Mouse (Mus musculus): ENCODE measurements around the gene Zfp217. TPM values are rescaled to one million over a fixed set of nuclear protein-coding genes. Genes with fewer than 3 reads are reported as not detected.

The Zfp217 gene
- polyA plus RNA-seq, 1 experiment from 2014 or later, result 4.0 TPM

DNA sequence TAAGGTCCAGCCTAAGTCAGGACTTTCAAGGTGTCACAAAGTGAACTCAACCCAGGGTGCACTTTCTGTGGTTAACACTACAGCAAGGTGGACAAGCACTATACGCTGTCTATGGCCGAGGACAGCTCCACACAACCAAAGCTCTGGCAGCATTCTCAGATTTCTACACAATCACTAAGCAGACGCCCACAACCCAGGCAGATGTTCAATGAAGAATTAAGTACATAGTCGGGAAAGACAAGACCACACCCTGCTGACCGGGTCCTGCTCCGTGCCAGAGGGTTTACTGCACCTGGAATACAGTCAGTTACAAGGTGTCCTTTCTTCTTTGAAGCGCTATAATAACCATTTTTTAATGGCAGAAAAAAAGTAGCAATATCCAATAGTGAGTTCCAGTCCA lies 25.7 kb downstream of the Zfp217 start:
- no peaks in the 10 kb centered on the region for H3K9me3 ChIP-seq (replicated peaks; ENCODE audit: low read length)
- H3K4me1 ChIP-seq (replicated peaks; ENCODE audit: insufficient read depth, low read length), result peaks cover 18% of the 10 kb centered on the region
- DNase-seq (ENCODE audit: low spot score), result no peak
- peaks cover 36% of the 10 kb centered on the region; the same call in 1 of the 2 replicates for H3K36me3 ChIP-seq (ENCODE audit: insufficient read depth, low read length)
- no peak overlapping the region for H3K4me3 ChIP-seq (replicated peaks; ENCODE audit: low read depth, low read length)
- 73% methylated on average over 7 of the region's 7 CpGs for WGBS
- no peak overlapping the region for H3K27ac ChIP-seq
- H3K4me2 ChIP-seq (ENCODE audit: low read length), result no peak overlapping the region
- no peak for TF ChIP-seq CTCF (IDR thresholded peaks at IDR 0.05; ENCODE audit: low read depth)
- no peaks in the 10 kb centered on the region for H3K27me3 ChIP-seq (ENCODE audit: insufficient read depth, low read length)
- no peak for ATAC-seq (replicated peaks; ENCODE audit: low FRiP score, low read depth)
- H3K9ac ChIP-seq (ENCODE audit: low read depth, low read length), result no peak overlapping the region

GRCm38 (mm10) chr2:170120139-170121027 lies 27.5 kb downstream of the Zfp217 start:
- Histone ChIP-seq H3K36me3 (ENCODE audit: insufficient read depth, low read length) (peaks cover 40% of the 10 kb centered on the region; the same call in 1 of the 2 replicates), H3K4me2 (ENCODE audit: low read length) (no peak overlapping the region), H3K4me1 (replicated peaks; ENCODE audit: insufficient read depth, low read length) (peaks cover 2% of the 10 kb centered on the region; the same call in 1 of the 2 replicates), H3K27ac (no peak overlapping the region), H3K9me3 (replicated peaks; ENCODE audit: low read length) (no peaks in the 10 kb centered on the region), H3K27me3 (ENCODE audit: insufficient read depth, low read length) (no peaks in the 10 kb centered on the region), H3K4me3 (replicated peaks; ENCODE audit: low read depth, low read length) (no peak overlapping the region), H3K9ac (ENCODE audit: low read depth, low read length) (no peak overlapping the region)
- DNase-seq (ENCODE audit: low spot score), result no peak
- whole genome bisulfite sequencing, result 88% methylated on average over 19 of the region's 19 CpGs
- no peak for TF ChIP-seq CTCF (IDR thresholded peaks at IDR 0.05; ENCODE audit: low read depth)
- ATAC-seq (replicated peaks; ENCODE audit: low FRiP score, low read depth), result no peak

GRCm38 (mm10) chr2:170116704-170117281 lies 31.1 kb downstream of the Zfp217 start:
- Histone ChIP-seq H3K27me3 (ENCODE audit: insufficient read depth, low read length) (no peaks in the 10 kb centered on the region), H3K4me2 (ENCODE audit: low read length) (no peak overlapping the region), H3K4me1 (replicated peaks; ENCODE audit: insufficient read depth, low read length) (no peaks in the 10 kb centered on the region), H3K9me3 (replicated peaks; ENCODE audit: low read length) (no peaks in the 10 kb centered on the region), H3K4me3 (replicated peaks; ENCODE audit: low read depth, low read length) (no peak overlapping the region), H3K27ac (no peak overlapping the region), H3K9ac (ENCODE audit: low read depth, low read length) (no peak overlapping the region), H3K36me3 (ENCODE audit: insufficient read depth, low read length) (peaks cover 64% of the 10 kb centered on the region)
- TF ChIP-seq CTCF (IDR thresholded peaks at IDR 0.05; ENCODE audit: low read depth), result peak; percentile 88
- no peak for ATAC-seq (replicated peaks; ENCODE audit: low FRiP score, low read depth)
- 42% methylated on average over 4 of the region's 4 CpGs for WGBS
- DNase-seq (ENCODE audit: low spot score), result peak; percentile 87

DNA sequence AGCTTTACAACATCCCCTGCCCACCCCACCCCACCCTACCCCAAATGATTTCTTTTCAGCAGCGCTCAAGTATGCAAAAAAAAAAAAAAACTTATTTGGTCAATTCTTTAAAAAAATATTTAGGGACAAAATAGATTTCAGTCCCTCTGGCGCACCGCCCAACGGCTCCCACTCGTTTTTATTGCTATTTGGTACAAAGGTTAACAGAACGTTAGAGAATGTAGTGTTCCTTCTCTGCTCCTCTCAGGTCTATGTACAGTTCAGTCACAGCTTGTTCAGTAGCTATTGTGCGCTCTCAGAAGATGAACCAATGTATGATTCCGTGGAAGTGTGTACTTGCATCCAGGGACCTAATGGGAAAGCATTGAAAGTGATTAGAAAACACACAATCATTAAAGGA lies 37.6 kb downstream of the Zfp217 start:
- Histone ChIP-seq H3K4me1 (replicated peaks; ENCODE audit: insufficient read depth, low read length) (no peaks in the 10 kb centered on the region), H3K9me3 (replicated peaks; ENCODE audit: low read length) (no peaks in the 10 kb centered on the region), H3K27ac (no peak overlapping the region), H3K4me2 (ENCODE audit: low read length) (no peak overlapping the region), H3K4me3 (replicated peaks; ENCODE audit: low read depth, low read length) (no peak overlapping the region), H3K36me3 (ENCODE audit: insufficient read depth, low read length) (peaks cover 57% of the 10 kb centered on the region), H3K9ac (ENCODE audit: low read depth, low read length) (no peak overlapping the region), H3K27me3 (ENCODE audit: insufficient read depth, low read length) (no peaks in the 10 kb centered on the region)
- DNase-seq (ENCODE audit: low spot score) (no peak), ATAC-seq (replicated peaks; ENCODE audit: low FRiP score, low read depth) (no peak)
- no peak for TF ChIP-seq CTCF (IDR thresholded peaks at IDR 0.05; ENCODE audit: low read depth)
- WGBS, result 60% methylated on average over 8 of the region's 8 CpGs

- WGBS, result 65% methylated on average over 5 of the region's 5 CpGs
- no peak overlapping the region for H3K9ac ChIP-seq (ENCODE audit: low read depth, low read length)
- ATAC-seq (replicated peaks; ENCODE audit: low FRiP score, low read depth) (no peak), DNase-seq (ENCODE audit: low spot score) (no peak)
- H3K4me3 ChIP-seq (replicated peaks; ENCODE audit: low read depth, low read length), result no peak overlapping the region
- H3K27me3 ChIP-seq (ENCODE audit: insufficient read depth, low read length), result no peaks in the 10 kb centered on the region
- no peaks in the 10 kb centered on the region for H3K9me3 ChIP-seq (replicated peaks; ENCODE audit: low read length)
- H3K4me1 ChIP-seq (replicated peaks; ENCODE audit: insufficient read depth, low read length), result no peaks in the 10 kb centered on the region
- no peak for TF ChIP-seq CTCF (IDR thresholded peaks at IDR 0.05; ENCODE audit: low read depth)
- H3K27ac ChIP-seq, result no peak overlapping the region
- H3K4me2 ChIP-seq (ENCODE audit: low read length), result no peak overlapping the region
- peaks cover 49% of the 10 kb centered on the region for H3K36me3 ChIP-seq (ENCODE audit: insufficient read depth, low read length)
These were observed 38.4 kb downstream of the Zfp217 start for GRCm38 (mm10) chr2:170109528-170109927.

DNA sequence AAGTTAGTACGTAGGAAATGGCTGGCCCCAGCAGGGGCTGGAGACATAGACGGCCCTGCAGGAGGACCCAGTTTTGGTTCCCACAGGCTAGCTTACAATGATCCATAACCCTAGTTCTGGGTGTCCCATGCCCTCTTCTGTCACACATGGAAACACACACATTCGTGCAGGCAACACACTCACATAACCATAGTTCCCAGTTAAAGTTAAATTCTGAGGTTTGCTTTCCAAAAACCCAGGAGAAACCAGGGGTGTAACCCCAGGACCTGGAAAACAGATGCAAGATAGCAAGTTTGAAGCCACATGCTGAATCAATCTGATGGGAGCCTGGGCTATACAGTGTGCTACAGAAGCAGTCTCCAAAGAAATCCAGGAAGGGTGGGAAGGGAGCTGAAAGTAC lies 40.1 kb downstream of the Zfp217 start:
- 81% methylated on average over 3 of the region's 3 CpGs for WGBS
- H3K36me3 ChIP-seq (ENCODE audit: insufficient read depth, low read length), result peaks cover 33% of the 10 kb centered on the region

More for the DNA sequence above, 40.1 kb downstream of the Zfp217 start:
- Histone ChIP-seq H3K4me3 (replicated peaks; ENCODE audit: low read depth, low read length) (no peak overlapping the region), H3K27ac (no peak overlapping the region), H3K4me2 (ENCODE audit: low read length) (no peak overlapping the region), H3K9ac (ENCODE audit: low read depth, low read length) (no peak overlapping the region), H3K4me1 (replicated peaks; ENCODE audit: insufficient read depth, low read length) (no peaks in the 10 kb centered on the region), H3K9me3 (replicated peaks; ENCODE audit: low read length) (no peaks in the 10 kb centered on the region), H3K27me3 (ENCODE audit: insufficient read depth, low read length) (no peaks in the 10 kb centered on the region)
- ATAC-seq (replicated peaks; ENCODE audit: low FRiP score, low read depth) (no peak), DNase-seq (ENCODE audit: low spot score) (no peak)
- TF ChIP-seq CTCF (IDR thresholded peaks at IDR 0.05; ENCODE audit: low read depth), result no peak

Data from kidney, postnatal 0 days (tissue).